Mouse (Mus musculus): ENCODE data around the gene Cyp2g1. TPM values are rescaled to one million over a fixed set of nuclear protein-coding genes. Genes with fewer than 3 reads are reported as not detected.

The Cyp2g1 gene
- polyA plus RNA-seq (2014; fragmentation: Illumina TruSeq; extraction: RNeasy Lipid Tissue Mini Kit (QIAGEN cat#74804); ENCODE audit: low read depth, low replicate concordance), result 24.0 TPM

GRCm38 (mm10) chr7:26808592-26808991, at the start of gene Cyp2g1:
Gene Cyp2g1, plus strand, starts transcription at chr7:26808892.

GRCm38 (mm10) chr7:26835059-26835458, 26.4 kb downstream of the Cyp2g1 start, which contains the start of gene Cyp2a5:
Gene Cyp2a5, plus strand, starts transcription at chr7:26835305.

Other genes with a start within 250 kb of the Cyp2g1 start
- gene Vmn1r185, start 190.4 kb upstream of the Cyp2g1 start, polyA plus RNA-seq (2014; fragmentation: Illumina TruSeq; extraction: RNeasy Lipid Tissue Mini Kit (QIAGEN cat#74804); ENCODE audit: low read depth, low replicate concordance), result not detected
- gene Cyp2b23, start 122.5 kb upstream of the Cyp2g1 start, polyA plus RNA-seq (2014; fragmentation: Illumina TruSeq; extraction: RNeasy Lipid Tissue Mini Kit (QIAGEN cat#74804); ENCODE audit: low read depth, low replicate concordance), result not detected
- gene Cyp2b19, start 51.8 kb upstream of the Cyp2g1 start, polyA plus RNA-seq (2014; fragmentation: Illumina TruSeq; extraction: RNeasy Lipid Tissue Mini Kit (QIAGEN cat#74804); ENCODE audit: low read depth, low replicate concordance), result not detected
- 639 TPM for gene Cyp2a5, start 26.4 kb downstream of the Cyp2g1 start, polyA plus RNA-seq (2014; fragmentation: Illumina TruSeq; extraction: RNeasy Lipid Tissue Mini Kit (QIAGEN cat#74804); ENCODE audit: low read depth, low replicate concordance)
- 92.9 TPM for gene Cyp2a22, start 130.5 kb downstream of the Cyp2g1 start, polyA plus RNA-seq (2014; fragmentation: Illumina TruSeq; extraction: RNeasy Lipid Tissue Mini Kit (QIAGEN cat#74804); ENCODE audit: low read depth, low replicate concordance)
- 1,013 TPM for gene Cyp2a12, start 220.2 kb downstream of the Cyp2g1 start, polyA plus RNA-seq (2014; fragmentation: Illumina TruSeq; extraction: RNeasy Lipid Tissue Mini Kit (QIAGEN cat#74804); ENCODE audit: low read depth, low replicate concordance)